Mouse (Mus musculus) limb, embryonic 14.5 days (tissue): ENCODE results near the gene Mrps26. TPM values are rescaled to one million over a fixed set of nuclear protein-coding genes. Genes with fewer than 3 reads are reported as not detected.

Experiments used
- ATAC-seq: fragments of 200-750 bp; cut with Nextera tagmentation; 2 replicates; pipeline ENCODE4 v1.8.0; 2017; ENCODE audit warnings: low read depth, moderate number of reproducible peaks, moderate TSS enrichment; ENCODE audit not compliant: low FRiP score
- DNase-seq: peaks from one replicate; pipeline ENCODE4 v3.0.0-alpha.2; 2015; ENCODE audit warnings: low spot score
- H3K27ac ChIP-seq: fragments of 300-500 bp; sonication (generic); replicated peaks from 2 replicates; pipeline ENCODE4 v1.5.1; 2014; ENCODE audit warnings: low read depth, mild to moderate bottlenecking, low read length, moderate library complexity, mixed read lengths
- H3K27me3 ChIP-seq: fragments of 300-500 bp; sonication (generic); 2 replicates; pipeline ENCODE4 v1.6.1; 2014; ENCODE audit warnings: low read length, mixed read lengths; ENCODE audit not compliant: control insufficient read depth, insufficient read depth
- H3K36me3 ChIP-seq: fragments of 300-500 bp; sonication (generic); 2 replicates; pipeline ENCODE4 v1.6.1; 2014; ENCODE audit warnings: mild to moderate bottlenecking, low read length, moderate library complexity, mixed read lengths; ENCODE audit not compliant: control insufficient read depth, insufficient read depth
- H3K4me1 ChIP-seq: fragments of 300-500 bp; sonication (generic); 2 replicates; pipeline ENCODE4 v1.6.1; 2014; ENCODE audit warnings: antibody characterized with exemption, low read length, mixed read lengths; ENCODE audit not compliant: control insufficient read depth, insufficient read depth
- H3K4me2 ChIP-seq: fragments of 300-500 bp; sonication (generic); replicated peaks from 2 replicates; pipeline ENCODE4 v1.6.1; 2014; ENCODE audit warnings: low read depth, mild to moderate bottlenecking, low read length, moderate library complexity; ENCODE audit not compliant: severe bottlenecking
- H3K4me3 ChIP-seq: fragments of 300-500 bp; sonication (generic); replicated peaks from 2 replicates; pipeline ENCODE4 v1.5.1; 2014; ENCODE audit warnings: low read length
- H3K9ac ChIP-seq: fragments of 300-500 bp; sonication (generic); 2 replicates; pipeline ENCODE4 v1.6.1; 2014; ENCODE audit warnings: mild to moderate bottlenecking, low read depth, low read length, moderate library complexity; ENCODE audit not compliant: severe bottlenecking
- H3K9me3 ChIP-seq: fragments of 300-500 bp; sonication (generic); 2 replicates; pipeline ENCODE4 v1.6.1; 2016; ENCODE audit warnings: low read length; ENCODE audit not compliant: control insufficient read depth
- POLR2A ChIP-seq: fragments of 200-500 bp; IDR thresholded peaks from 2 replicates; pipeline ENCODE4 v1.8.0; 2012; ENCODE audit warnings: inconsistent platforms, mild to moderate bottlenecking, moderate library complexity, borderline replicate concordance; ENCODE audit not compliant: insufficient read depth, insufficient read length; ENCODE audit errors: extremely low read depth
- whole genome bisulfite sequencing: fragments of 180-500 bp; shearing (Covaris S2); extraction: QIAGEN DNeasy Blood & Tissue Kit; methylation state at CpG from one replicate; pipeline ENCODE4 v1.1.7; 2014; 5-methylcytosine and 5-hydroxymethylcytosine counted together
- polyA plus RNA-seq, 2 experiments: library from polyadenylated mRNA; depleted of rRNA in 1 of 2; stranded (reverse) in 1 of 2; unstranded in 1 of 2; fragments of >200 nt; fragmentation: Nextera tagmentation in 1 of 2; extraction: Ambion mirVana in 1 of 2; gene quantifications; 2 replicates each; pipeline versions ENCODE4 v1.2.1 to v1.2.3; 2012 to 2014

Mrps26 gene
- polyA plus RNA-seq, 2 experiments, result 77.9 to 102 TPM

DNA sequence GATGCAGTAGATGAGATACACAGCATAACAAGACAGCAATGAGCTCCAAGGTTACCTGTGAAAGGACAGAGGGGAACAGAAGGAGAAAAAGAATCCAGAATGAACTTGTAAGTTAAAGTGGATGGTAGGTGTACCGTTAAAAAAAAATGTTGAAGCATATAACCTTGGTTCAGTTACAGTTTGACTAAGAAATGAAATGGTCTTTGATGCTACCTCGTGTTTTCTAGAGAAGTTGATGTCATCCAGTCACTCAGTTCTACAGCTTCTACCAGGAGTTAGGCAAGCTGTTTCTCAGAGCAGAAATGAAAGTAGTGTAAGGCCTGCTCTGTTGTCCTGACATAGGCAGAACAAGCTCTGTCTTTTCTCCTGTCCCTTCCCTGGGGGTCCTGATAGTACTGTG, 34.3 kb upstream of the Mrps26 start:
- DNase-seq, result no peak
- WGBS, result 83% methylated on average over 2 of the region's 2 CpGs
- TF ChIP-seq POLR2A, result no peak
- Histone ChIP-seq H3K4me1 (no peaks in the 10 kb centered on the region), H3K27ac (no peak overlapping the region), H3K4me2 (no peak overlapping the region), H3K4me3 (no peak overlapping the region), H3K27me3 (no peaks in the 10 kb centered on the region), H3K36me3 (peaks cover 54% of the 10 kb centered on the region), H3K9ac (no peak overlapping the region), H3K9me3 (no peaks in the 10 kb centered on the region)
- no peak for ATAC-seq

DNA sequence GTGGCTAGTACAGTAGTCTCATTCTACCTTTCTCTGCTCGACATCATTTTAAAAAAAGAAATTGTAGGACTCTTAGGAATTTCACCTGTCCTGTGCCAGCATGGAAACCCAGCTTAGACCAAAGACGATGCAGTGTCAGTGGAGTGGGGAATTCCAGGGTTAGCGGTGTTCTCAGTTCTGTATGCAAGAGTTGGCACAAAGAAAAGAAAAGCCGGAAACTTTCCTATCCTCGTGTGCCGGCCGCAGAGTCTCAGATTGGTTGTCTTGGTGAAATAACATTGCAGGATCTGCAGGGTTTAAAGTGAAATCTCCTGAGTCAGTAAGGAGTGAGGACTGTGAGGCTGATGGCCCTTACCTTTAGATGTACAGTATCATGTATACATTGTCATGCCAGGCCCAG, 33.6 kb upstream of the Mrps26 start:
- peaks cover 54% of the 10 kb centered on the region for H3K36me3 ChIP-seq
- ATAC-seq (no peak), DNase-seq (no peak)
- WGBS, result 92% methylated on average over 7 of the region's 7 CpGs
- no peak overlapping the region for H3K27ac ChIP-seq
- no peaks in the 10 kb centered on the region for H3K27me3 ChIP-seq
- H3K9me3 ChIP-seq, result no peaks in the 10 kb centered on the region
- no peaks in the 10 kb centered on the region for H3K4me1 ChIP-seq
- TF ChIP-seq POLR2A, result no peak
- H3K4me2 ChIP-seq, result no peak overlapping the region
- no peak overlapping the region for H3K4me3 ChIP-seq
- no peak overlapping the region for H3K9ac ChIP-seq

DNA sequence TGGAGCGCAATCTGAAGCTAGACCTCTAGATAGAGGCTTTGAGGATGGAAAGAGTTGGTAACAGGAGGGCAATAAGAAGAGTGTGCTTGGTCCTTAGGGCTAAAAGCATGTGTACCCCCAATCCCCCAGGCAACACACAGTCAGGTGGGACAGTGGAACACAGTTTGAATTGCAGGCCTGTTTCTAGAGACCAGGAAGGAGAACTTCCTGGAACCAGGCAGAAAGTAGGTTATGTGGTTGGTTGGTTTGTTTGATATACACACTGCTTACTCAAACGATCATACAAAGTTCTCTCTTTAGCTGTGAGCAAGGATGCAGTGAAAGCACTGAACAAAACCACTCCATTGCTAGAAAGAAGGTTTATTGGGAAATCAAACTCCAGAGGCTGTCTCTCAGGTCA, 31.3 kb upstream of the Mrps26 start:
- H3K27me3 ChIP-seq, result no peaks in the 10 kb centered on the region
- TF ChIP-seq POLR2A, result no peak
- no peak overlapping the region for H3K9ac ChIP-seq
- no peaks in the 10 kb centered on the region for H3K9me3 ChIP-seq
- H3K4me3 ChIP-seq, result no peak overlapping the region
- H3K27ac ChIP-seq, result no peak overlapping the region
- DNase-seq, result no peak
- WGBS, result 94% methylated on average over 2 of the region's 2 CpGs
- H3K4me2 ChIP-seq, result no peak overlapping the region
- no peak for ATAC-seq
- H3K4me1 ChIP-seq, result no peaks in the 10 kb centered on the region
- H3K36me3 ChIP-seq, result peaks cover 55% of the 10 kb centered on the region

DNA sequence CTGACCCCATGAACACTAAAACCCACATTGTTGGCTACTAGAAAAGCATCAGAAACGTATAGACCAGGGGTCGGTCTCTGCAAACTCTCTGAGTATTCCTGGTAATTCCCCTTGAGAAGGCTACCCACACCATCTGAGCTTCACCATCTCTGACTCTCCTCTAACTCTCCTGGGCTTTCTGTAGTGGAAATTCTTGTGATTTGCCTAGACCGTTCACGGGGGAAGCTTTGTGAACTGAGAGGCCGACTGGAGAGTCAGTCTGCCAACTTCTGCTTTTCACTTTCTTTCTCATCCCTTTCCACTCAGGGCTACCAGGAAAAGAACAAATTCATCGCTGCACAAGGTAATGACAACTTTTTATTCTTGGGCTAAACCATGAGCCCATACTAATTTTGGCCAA, 28.5 kb upstream of the Mrps26 start:
- H3K4me2 ChIP-seq, result no peak overlapping the region
- H3K36me3 ChIP-seq, result peaks cover 75% of the 10 kb centered on the region
- no peak for TF ChIP-seq POLR2A
- H3K27ac ChIP-seq, result no peak overlapping the region
- 90% methylated on average over 6 of the region's 6 CpGs for WGBS
- H3K9ac ChIP-seq, result no peak overlapping the region
- H3K4me1 ChIP-seq, result no peaks in the 10 kb centered on the region
- H3K4me3 ChIP-seq, result no peak overlapping the region
- ATAC-seq (no peak), DNase-seq (no peak)
- H3K9me3 ChIP-seq, result no peaks in the 10 kb centered on the region
- H3K27me3 ChIP-seq, result no peaks in the 10 kb centered on the region

DNA sequence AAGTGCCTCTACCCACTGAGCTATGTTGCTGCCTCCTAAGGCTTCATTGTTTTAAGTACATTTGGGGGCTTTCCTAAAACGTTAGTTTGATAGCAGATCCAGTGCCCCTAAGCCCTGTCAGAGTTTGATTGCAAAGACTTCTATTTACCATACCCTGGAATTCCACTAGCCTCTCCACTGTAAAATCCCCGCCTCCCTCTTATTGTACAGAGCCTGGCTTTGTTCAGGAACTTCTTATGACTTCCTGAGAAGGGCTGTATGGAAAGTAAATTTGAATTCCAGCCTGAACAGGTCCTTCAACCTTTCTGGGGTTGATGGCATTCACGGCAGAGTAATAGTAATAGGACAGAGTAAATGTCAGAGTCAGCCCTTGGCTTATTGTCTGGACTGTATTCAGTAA, 26.7 kb upstream of the Mrps26 start:
- no peak for DNase-seq
- Histone ChIP-seq H3K9me3 (no peaks in the 10 kb centered on the region), H3K4me1 (no peaks in the 10 kb centered on the region), H3K36me3 (peaks cover 86% of the 10 kb centered on the region), H3K27me3 (no peaks in the 10 kb centered on the region), H3K9ac (no peak overlapping the region), H3K4me3 (no peak overlapping the region), H3K27ac (no peak overlapping the region), H3K4me2 (no peak overlapping the region)
- ATAC-seq, result no peak
- TF ChIP-seq POLR2A, result no peak
- WGBS, result 80% methylated on average over 3 of the region's 3 CpGs
